Mouse (Mus musculus): ENCODE data around the gene Pard3.

DNA sequence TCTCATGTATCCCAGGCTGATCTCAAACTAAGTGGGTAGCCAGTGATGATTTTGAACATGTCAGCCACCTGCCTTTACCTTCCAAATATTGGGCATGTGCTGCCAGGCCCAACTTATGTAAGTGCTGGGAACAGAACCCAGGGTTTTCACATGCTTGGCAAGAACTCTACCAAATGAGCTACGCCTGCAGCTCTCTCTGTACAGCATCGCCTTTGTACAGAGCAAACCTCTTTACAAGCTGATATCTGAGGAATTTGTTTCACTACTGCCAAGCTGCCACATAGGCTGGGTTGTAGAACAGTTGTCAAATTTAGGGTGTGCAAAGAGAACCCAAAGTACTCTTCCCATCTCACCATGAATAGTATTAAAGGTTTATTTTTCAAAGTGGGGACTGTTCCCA lies 416.3 kb downstream of the Pard3 start:
- TF ChIP-seq POLR2A (IDR thresholded peaks at IDR 0.05; ENCODE audit: low read depth, low read length) (no peak), CTCF (conservative IDR thresholded peaks at IDR 0.05; ENCODE audit: insufficient read depth, insufficient read length, low read depth, low read length) (no peak)
